Mouse (Mus musculus) gastrocnemius, postnatal 25 days (tissue): ENCODE data around the gene Syt9. TPM values are rescaled to one million over a fixed set of nuclear protein-coding genes. Genes with fewer than 3 reads are reported as not detected.
A peak's percentile ranks its signal among the peaks of the same experiment; 100 is the strongest.

ENCODE experiments used
- DNase-seq: peaks from one replicate; pipeline ENCODE4 v3.0.0; 2022
- total RNA-seq, 2 experiments: library from RNA; stranded (reverse); gene quantifications; 1 replicate in 1 of 2; 2 replicates in 1 of 2; pipeline ENCODE4 v1.2.3; 2021

Syt9 gene
- total RNA-seq, 2 experiments from 2014 or later = 0.32 to 0.41 TPM

- no peak for DNase-seq
Observed at GRCm38 (mm10) chr7:107545011-107545410, 174.5 kb downstream of the Syt9 start.

GRCm38 (mm10) chr7:107547872-107548271 lies 177.3 kb downstream of the Syt9 start:
- no peak for DNase-seq

- DNase-seq = no peak
Observed at GRCm38 (mm10) chr7:107553461-107553860, 182.9 kb downstream of the Syt9 start.

GRCm38 (mm10) chr7:107555906-107556305 lies 185.4 kb downstream of the Syt9 start:
- no peak for DNase-seq

GRCm38 (mm10) chr7:107560675-107561074 lies 190.1 kb downstream of the Syt9 start:
- DNase-seq = no peak

- DNase-seq = no peak
Observed at GRCm38 (mm10) chr7:107561584-107561983, 191.1 kb downstream of the Syt9 start.

- no peak for DNase-seq
Observed at GRCm38 (mm10) chr7:107563727-107564126, 193.2 kb downstream of the Syt9 start.

- peak; percentile 42 for DNase-seq
Observed at GRCm38 (mm10) chr7:107567261-107567671, 196.7 kb downstream of the Syt9 start, which contains the start of gene Olfml1. Gene Olfml1, plus strand, starts transcription at chr7:107567446.

GRCm38 (mm10) chr7:107567674-107568073 lies 197.1 kb downstream of the Syt9 start:
- DNase-seq = no peak

GRCm38 (mm10) chr7:107568971-107569370 lies 198.4 kb downstream of the Syt9 start:
- DNase-seq = no peak

- no peak for DNase-seq
Observed at GRCm38 (mm10) chr7:107573856-107574255, 203.3 kb downstream of the Syt9 start.

- no peak for DNase-seq
Observed at GRCm38 (mm10) chr7:107574276-107574675, 203.7 kb downstream of the Syt9 start.

GRCm38 (mm10) chr7:107592641-107593040 lies 222.1 kb downstream of the Syt9 start:
- peak; percentile 59 for DNase-seq

- DNase-seq = no peak
Observed at GRCm38 (mm10) chr7:107593904-107594303, 223.4 kb downstream of the Syt9 start.

- peak; percentile 35 for DNase-seq
Observed at GRCm38 (mm10) chr7:107594325-107594856, 223.9 kb downstream of the Syt9 start.

- DNase-seq = peak; percentile 90
Observed at GRCm38 (mm10) chr7:107594857-107595402, 224.4 kb downstream of the Syt9 start, which contains the start of gene Ppfibp2. Gene Ppfibp2, plus strand, starts transcription at chr7:107595207.

GRCm38 (mm10) chr7:107595426-107595825 lies 224.9 kb downstream of the Syt9 start:
- no peak for DNase-seq

GRCm38 (mm10) chr7:107596753-107597152 lies 226.2 kb downstream of the Syt9 start:
- DNase-seq = no peak

GRCm38 (mm10) chr7:107597956-107598355 lies 227.4 kb downstream of the Syt9 start:
- no peak for DNase-seq

Other genes with a start within 250 kb of the Syt9 start
- not detected for gene Olfr715, start 239.6 kb upstream of the Syt9 start, total RNA-seq
- gene Olfr716, start 232.4 kb upstream of the Syt9 start, total RNA-seq = not detected
- gene Nlrp14, start 203.7 kb upstream of the Syt9 start, total RNA-seq = not detected
- not detected for gene Rbmxl2, start 161.3 kb upstream of the Syt9 start, total RNA-seq
- gene Olfml1, start 196.7 kb downstream of the Syt9 start, total RNA-seq = 1 to 10 TPM; 2.0 to 4.7 TPM
- gene Ppfibp2, start 224.5 kb downstream of the Syt9 start, total RNA-seq = 10 to 100 TPM in 1 of 2 experiments, 1 to 10 TPM in 1; 8.0 to 15.2 TPM